Mouse (Mus musculus): ENCODE results near the gene 1600002K03Rik. TPM values are rescaled to one million over a fixed set of nuclear protein-coding genes. Genes with fewer than 3 reads are reported as not detected.

1600002K03Rik gene
- total and polyA plus RNA-seq, 3 experiments, result 4.8 to 8.9 TPM; not detected in 1

DNA sequence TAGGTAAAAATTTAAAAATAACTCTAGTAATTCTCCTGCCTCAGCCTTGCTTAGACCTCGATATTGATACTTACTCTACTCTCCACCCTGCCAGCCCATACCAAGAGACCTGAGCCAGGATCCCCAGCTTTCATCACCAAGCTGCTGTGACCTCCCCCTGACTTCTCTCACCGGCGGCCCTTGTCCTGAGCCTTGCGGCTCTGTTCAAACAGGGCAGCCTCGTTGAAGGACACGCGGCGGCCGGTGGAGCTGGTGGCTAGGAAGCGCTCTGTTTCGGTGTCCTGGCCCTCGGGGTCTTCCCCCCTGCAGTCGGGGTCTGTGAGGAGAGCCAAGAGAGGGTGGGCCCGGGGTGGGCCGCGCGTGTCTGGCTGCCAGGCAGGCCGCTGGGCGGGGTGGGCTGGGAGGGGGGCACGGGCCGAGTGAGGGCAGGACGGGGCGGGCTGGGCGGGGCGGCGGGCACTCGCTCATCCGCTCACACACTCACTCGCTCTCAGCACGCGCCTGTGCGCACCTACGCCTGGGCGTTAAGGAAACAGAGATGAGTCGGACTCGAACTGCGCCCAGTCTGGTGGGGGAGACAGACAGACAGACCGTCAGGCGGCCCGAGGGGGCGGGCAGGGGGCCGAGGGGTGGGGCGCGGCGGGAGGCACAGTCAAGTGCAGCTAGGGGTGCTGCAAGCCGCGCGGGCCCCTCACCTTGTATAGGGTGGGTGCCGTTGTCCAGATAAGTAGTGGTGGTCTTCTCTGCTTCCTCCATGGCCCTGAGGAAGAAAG, 36.4 kb upstream of the 1600002K03Rik start:
- Histone ChIP-seq H3K4me3 (ENCODE audit: low read depth, low read length) (no peak overlapping the region), H3K4me1 (ENCODE audit: insufficient read depth, low read depth, low read length) (peaks cover 74% of the 10 kb centered on the region), H3K9me3 (replicated peaks) (peaks cover 2% of the 10 kb centered on the region; the same call in 1 of the 2 replicates), H3K27me3 (ENCODE audit: insufficient read depth, low read length) (no peaks in the 10 kb centered on the region; the same call in 1 of the 2 replicates), H3K36me3 (replicated peaks) (peaks cover 64% of the 10 kb centered on the region)
- no peak for DNase-seq (ENCODE audit: low spot score)
- TF ChIP-seq POLR2AphosphoS5 (IDR thresholded peaks at IDR 0.05; ENCODE audit: insufficient replicate concordance, low read depth, low read length) (no peak), CTCF (IDR thresholded peaks at IDR 0.05; ENCODE audit: low read depth, low read length) (no peak), GATA2 (IDR thresholded peaks at IDR 0.05; ENCODE audit: borderline replicate concordance, low read depth, low read length) (no peak), TAL1 (conservative IDR thresholded peaks at IDR 0.05; ENCODE audit: low read depth, low read length) (no peak), GATA1 (IDR thresholded peaks at IDR 0.05; ENCODE audit: borderline replicate concordance, low read length) (no peak)
- ATAC-seq (ENCODE audit: extremely low read depth, insufficient number of reproducible peaks, low FRiP score, poor library complexity, severe bottlenecking), result no peak

DNA sequence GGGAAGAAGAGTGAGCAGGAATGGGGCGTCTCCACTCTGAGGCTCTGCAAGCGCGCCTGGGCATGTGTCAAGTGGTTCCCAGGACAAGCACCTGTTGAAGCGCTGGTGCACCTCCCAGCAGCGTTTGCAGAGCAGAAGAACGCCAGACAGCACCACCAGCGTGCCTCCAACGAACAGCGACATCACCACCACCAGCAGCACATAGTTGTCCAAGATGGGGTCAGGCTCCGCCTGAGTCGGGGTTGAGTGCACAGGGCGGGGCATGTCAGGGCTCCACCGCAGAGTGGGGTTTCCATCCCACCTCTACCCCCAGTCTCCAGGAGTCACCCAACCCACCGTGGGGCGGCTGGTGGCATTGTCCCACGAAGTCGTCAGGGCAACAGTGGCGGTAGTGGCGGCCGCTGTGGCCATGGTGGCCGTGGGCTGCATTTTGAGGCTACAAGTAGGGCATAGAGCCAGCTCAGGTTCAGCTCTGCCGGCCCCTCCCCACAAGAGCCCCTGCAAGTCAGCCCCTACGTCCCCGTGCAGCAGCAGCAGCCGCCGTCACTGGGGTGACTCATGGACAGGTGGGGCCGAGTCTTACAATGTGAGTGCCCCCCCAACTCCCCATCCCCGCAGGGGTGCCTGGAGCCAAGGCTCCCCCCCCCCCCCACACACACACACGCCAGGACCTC, 35.7 kb upstream of the 1600002K03Rik start:
- Histone ChIP-seq H3K4me1 (ENCODE audit: insufficient read depth, low read depth, low read length) (peaks cover 73% of the 10 kb centered on the region), H3K9me3 (replicated peaks) (no peaks in the 10 kb centered on the region), H3K27me3 (ENCODE audit: insufficient read depth, low read length) (no peaks in the 10 kb centered on the region; the same call in 1 of the 2 replicates), H3K36me3 (replicated peaks) (peaks cover 56% of the 10 kb centered on the region), H3K4me3 (ENCODE audit: low read depth, low read length) (peak overlapping the region; percentile 46; the same call in 1 of the 2 replicates)
- no peak for TF ChIP-seq CTCF (IDR thresholded peaks at IDR 0.05; ENCODE audit: low read depth, low read length)
- no peak for TF ChIP-seq POLR2AphosphoS5 (IDR thresholded peaks at IDR 0.05; ENCODE audit: insufficient replicate concordance, low read depth, low read length)
- TF ChIP-seq GATA2 (IDR thresholded peaks at IDR 0.05; ENCODE audit: borderline replicate concordance, low read depth, low read length), result no peak
- TF ChIP-seq TAL1 (conservative IDR thresholded peaks at IDR 0.05; ENCODE audit: low read depth, low read length), result no peak
- no peak for TF ChIP-seq GATA1 (IDR thresholded peaks at IDR 0.05; ENCODE audit: borderline replicate concordance, low read length)
- ATAC-seq (ENCODE audit: extremely low read depth, insufficient number of reproducible peaks, low FRiP score, poor library complexity, severe bottlenecking), result no peak
- no peak for DNase-seq (ENCODE audit: low spot score)

DNA sequence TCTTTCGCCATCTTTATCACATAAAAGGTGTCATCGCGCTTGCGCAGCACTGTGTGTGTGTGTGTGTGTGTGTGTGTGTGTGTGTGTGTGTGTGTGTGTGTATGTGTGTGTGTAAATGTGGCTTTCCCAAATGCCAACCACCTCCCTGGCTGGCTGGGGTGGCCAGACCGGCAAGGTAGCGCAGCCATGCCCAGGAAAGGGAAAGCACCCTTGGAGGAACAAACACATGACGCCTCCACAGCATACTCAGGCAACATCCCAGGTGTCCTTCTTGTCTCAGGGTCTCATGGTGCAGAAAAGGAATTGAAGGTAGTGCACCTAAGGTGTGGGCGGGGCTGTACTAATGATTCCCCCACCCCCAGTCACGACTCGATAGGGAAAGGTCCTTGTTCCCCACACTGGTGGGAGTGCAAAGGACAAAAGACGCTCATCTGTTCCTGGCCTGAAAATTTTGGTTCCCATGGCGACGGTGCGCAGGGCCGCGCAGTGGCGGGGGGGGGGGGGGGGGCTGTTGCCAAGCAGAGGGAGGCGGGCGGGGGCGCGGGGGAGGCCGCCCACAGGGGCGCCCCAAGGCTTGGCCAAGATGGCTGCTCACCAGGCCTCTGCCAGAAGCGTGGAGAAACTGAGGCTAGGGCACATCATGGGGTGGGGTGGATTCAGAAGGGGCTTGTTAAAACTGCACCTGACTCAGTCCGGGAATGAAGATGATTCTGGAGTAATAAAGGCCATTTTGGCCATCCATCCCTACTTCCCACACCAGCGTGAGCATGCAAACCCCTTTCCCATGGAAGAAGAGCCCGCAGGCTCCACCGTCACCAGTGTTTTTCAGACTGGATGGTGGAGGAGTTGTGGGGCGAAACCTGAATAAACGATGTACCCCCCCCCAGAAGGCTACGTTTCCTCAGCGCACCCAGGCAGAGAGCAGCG, 34.9 kb upstream of the 1600002K03Rik start:
- H3K4me3 ChIP-seq (ENCODE audit: low read depth, low read length), result peak overlapping the region; percentile 89
- H3K9me3 ChIP-seq (replicated peaks), result no peaks in the 10 kb centered on the region
- no peak for ATAC-seq (ENCODE audit: extremely low read depth, insufficient number of reproducible peaks, low FRiP score, poor library complexity, severe bottlenecking)
- DNase-seq (ENCODE audit: low spot score), result no peak
- peaks cover 51% of the 10 kb centered on the region for H3K36me3 ChIP-seq (replicated peaks)
- TF ChIP-seq GATA2 (IDR thresholded peaks at IDR 0.05; ENCODE audit: borderline replicate concordance, low read depth, low read length), result no peak
- no peak for TF ChIP-seq POLR2AphosphoS5 (IDR thresholded peaks at IDR 0.05; ENCODE audit: insufficient replicate concordance, low read depth, low read length)
- no peak for TF ChIP-seq CTCF (IDR thresholded peaks at IDR 0.05; ENCODE audit: low read depth, low read length)
- no peak for TF ChIP-seq GATA1 (IDR thresholded peaks at IDR 0.05; ENCODE audit: borderline replicate concordance, low read length)
- no peak for TF ChIP-seq TAL1 (conservative IDR thresholded peaks at IDR 0.05; ENCODE audit: low read depth, low read length)
- H3K27me3 ChIP-seq (ENCODE audit: insufficient read depth, low read length), result no peaks in the 10 kb centered on the region
- H3K4me1 ChIP-seq (ENCODE audit: insufficient read depth, low read depth, low read length), result peaks cover 75% of the 10 kb centered on the region

DNA sequence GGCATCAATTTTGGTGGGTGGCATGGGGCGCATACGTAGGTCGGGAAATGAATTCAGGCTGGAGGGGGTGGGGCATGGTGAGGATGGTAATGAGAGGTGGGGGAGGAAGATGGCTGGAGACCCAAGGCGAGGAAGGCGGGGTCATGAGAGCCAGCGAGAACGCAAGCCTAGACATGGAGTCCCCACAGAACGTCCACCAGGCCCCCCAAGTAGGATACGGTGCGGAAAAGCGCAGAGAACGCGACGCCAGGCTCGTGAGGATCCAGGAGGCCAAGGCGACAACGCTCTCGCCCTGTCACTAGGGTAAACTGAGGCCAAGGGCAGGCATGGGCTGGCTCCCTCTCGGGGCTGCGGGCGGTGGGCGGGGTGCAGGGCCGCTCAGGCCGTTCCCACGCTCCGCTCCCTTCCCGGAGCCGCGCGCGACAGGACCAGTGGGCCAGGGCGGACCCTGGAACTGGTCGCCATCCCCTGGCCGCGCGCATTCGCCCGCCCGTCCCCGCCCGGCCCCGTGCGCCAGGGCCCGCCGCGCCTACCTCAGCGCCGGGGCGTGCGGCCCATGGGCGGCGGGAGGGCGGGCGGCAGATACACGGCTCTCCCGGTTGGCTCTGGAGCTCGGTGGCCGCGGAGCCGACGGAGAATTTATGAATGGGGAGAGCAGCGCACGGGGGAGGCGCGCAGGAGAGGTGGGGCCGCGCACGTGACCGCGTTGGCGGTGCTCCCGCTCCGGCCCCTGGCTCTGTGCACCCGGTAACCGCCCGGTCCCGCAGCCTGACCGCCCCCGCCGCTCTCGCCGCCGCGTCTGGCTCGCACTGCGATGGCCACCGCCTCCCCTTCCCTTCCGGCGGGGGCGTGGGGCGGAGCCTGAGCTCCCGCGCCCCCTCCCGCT, 33.9 kb upstream of the 1600002K03Rik start, which contains the start of gene Atp5d:
Atp5d (plus strand) TSS at position 80 of the 886 bp plus-strand sequence.
- DNase-seq (ENCODE audit: low spot score), result peak; percentile 72
- Histone ChIP-seq H3K27me3 (ENCODE audit: insufficient read depth, low read length) (no peaks in the 10 kb centered on the region), H3K4me3 (ENCODE audit: low read depth, low read length) (peak within 1 kb of the TSS; percentile 89), H3K4me1 (ENCODE audit: insufficient read depth, low read depth, low read length) (peaks cover 76% of the 10 kb centered on the region), H3K9me3 (replicated peaks) (no peaks in the 10 kb centered on the region), H3K36me3 (replicated peaks) (peaks cover 50% of the 10 kb centered on the region)
- no peak for TF ChIP-seq POLR2AphosphoS5 (IDR thresholded peaks at IDR 0.05; ENCODE audit: insufficient replicate concordance, low read depth, low read length)
- TF ChIP-seq GATA2 (IDR thresholded peaks at IDR 0.05; ENCODE audit: borderline replicate concordance, low read depth, low read length), result no peak
- no peak for TF ChIP-seq GATA1 (IDR thresholded peaks at IDR 0.05; ENCODE audit: borderline replicate concordance, low read length)
- TF ChIP-seq CTCF (IDR thresholded peaks at IDR 0.05; ENCODE audit: low read depth, low read length), result no peak
- no peak for TF ChIP-seq TAL1 (conservative IDR thresholded peaks at IDR 0.05; ENCODE audit: low read depth, low read length)
- ATAC-seq (ENCODE audit: extremely low read depth, insufficient number of reproducible peaks, low FRiP score, poor library complexity, severe bottlenecking), result no peak

DNA sequence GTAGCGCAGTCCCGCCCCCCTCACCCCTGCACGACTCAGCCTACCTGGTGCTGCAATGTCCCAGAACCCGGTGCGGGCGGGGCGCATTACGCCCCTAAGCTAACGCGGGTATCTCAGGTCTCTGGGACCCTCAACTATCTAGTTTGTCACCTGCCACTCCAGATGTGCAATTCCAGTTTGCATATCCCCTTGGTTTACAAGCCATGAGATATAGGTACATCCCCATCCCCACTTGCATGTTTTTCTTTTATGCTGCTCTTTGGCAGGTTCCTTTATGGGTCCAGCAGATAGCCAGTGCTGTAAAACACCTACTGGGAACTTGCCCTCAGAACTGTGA, 33.3 kb upstream of the 1600002K03Rik start:
- TF ChIP-seq GATA1 (IDR thresholded peaks at IDR 0.05; ENCODE audit: borderline replicate concordance, low read length) (no peak), POLR2AphosphoS5 (IDR thresholded peaks at IDR 0.05; ENCODE audit: insufficient replicate concordance, low read depth, low read length) (no peak), TAL1 (conservative IDR thresholded peaks at IDR 0.05; ENCODE audit: low read depth, low read length) (no peak), GATA2 (IDR thresholded peaks at IDR 0.05; ENCODE audit: borderline replicate concordance, low read depth, low read length) (no peak), CTCF (IDR thresholded peaks at IDR 0.05; ENCODE audit: low read depth, low read length) (no peak)
- Histone ChIP-seq H3K4me3 (ENCODE audit: low read depth, low read length) (peak overlapping the region; percentile 89), H3K4me1 (ENCODE audit: insufficient read depth, low read depth, low read length) (peaks cover 82% of the 10 kb centered on the region), H3K9me3 (replicated peaks) (no peaks in the 10 kb centered on the region), H3K27me3 (ENCODE audit: insufficient read depth, low read length) (no peaks in the 10 kb centered on the region), H3K36me3 (replicated peaks) (peaks cover 50% of the 10 kb centered on the region)
- DNase-seq (ENCODE audit: low spot score), result no peak
- ATAC-seq (ENCODE audit: extremely low read depth, insufficient number of reproducible peaks, low FRiP score, poor library complexity, severe bottlenecking), result no peak

All from G1E (cell line).